Mouse (Mus musculus): Measurements from ENCODE around the gene Zfp704. TPM values are rescaled to one million over a fixed set of nuclear protein-coding genes. Genes with fewer than 3 reads are reported as not detected.

Gene Zfp704
- polyA plus RNA-seq, 2 experiments: 13.4 to 13.8 TPM

GRCm38 (mm10) chr3:9474331-9474730 lies 135.6 kb downstream of the Zfp704 start:
- no peak for TF ChIP-seq POLR2A (IDR thresholded peaks at IDR 0.05; ENCODE audit: borderline replicate concordance, extremely low read depth, insufficient read depth, insufficient read length)
- ATAC-seq (ENCODE audit: low FRiP score, low read depth): no peak
- 83% methylated on average over 6 of the region's 6 CpGs for WGBS

GRCm38 (mm10) chr3:9466287-9466686 lies 143.6 kb downstream of the Zfp704 start:
- no peak overlapping the region for H3K9ac ChIP-seq (ENCODE audit: low read depth, low read length, severe bottlenecking)
- ATAC-seq (ENCODE audit: low FRiP score, low read depth): peak; percentile 66; the same call in 1 of the 2 replicates
- H3K4me1 ChIP-seq (ENCODE audit: control insufficient read depth, insufficient read depth, low read length): 0 out of 2 replicates have a peak, but pooled peaks cover 3% of the 10 kb centered on the region
- no peak for TF ChIP-seq POLR2A (IDR thresholded peaks at IDR 0.05; ENCODE audit: borderline replicate concordance, extremely low read depth, insufficient read depth, insufficient read length)
- peaks cover 11% of the 10 kb centered on the region for H3K36me3 ChIP-seq (ENCODE audit: control insufficient read depth, insufficient read depth, low read length)
- 52% methylated on average over 3 of the region's 3 CpGs for WGBS
- H3K4me2 ChIP-seq (replicated peaks; ENCODE audit: low read depth, low read length, severe bottlenecking): no peak overlapping the region
- no peaks in the 10 kb centered on the region for H3K27me3 ChIP-seq (ENCODE audit: control insufficient read depth, insufficient read depth, low read length)
- no peak overlapping the region for H3K27ac ChIP-seq (replicated peaks; ENCODE audit: low read depth, low read length)
- H3K9me3 ChIP-seq (ENCODE audit: control insufficient read depth, low read length): no peaks in the 10 kb centered on the region
- peak; percentile 73 for DNase-seq (ENCODE audit: low spot score)
- no peak overlapping the region for H3K4me3 ChIP-seq (replicated peaks; ENCODE audit: low read length)

More at GRCm38 (mm10) chr3:9474331-9474730, 135.6 kb downstream of the Zfp704 start:
- H3K4me1 ChIP-seq (ENCODE audit: control insufficient read depth, insufficient read depth, low read length): no peaks in the 10 kb centered on the region
- H3K27ac ChIP-seq (replicated peaks; ENCODE audit: low read depth, low read length): no peak overlapping the region
- no peaks in the 10 kb centered on the region for H3K27me3 ChIP-seq (ENCODE audit: control insufficient read depth, insufficient read depth, low read length)
- H3K4me2 ChIP-seq (replicated peaks; ENCODE audit: low read depth, low read length, severe bottlenecking): no peak overlapping the region
- no peak overlapping the region for H3K9ac ChIP-seq (ENCODE audit: low read depth, low read length, severe bottlenecking)
- no peak overlapping the region for H3K4me3 ChIP-seq (replicated peaks; ENCODE audit: low read length)
- H3K36me3 ChIP-seq (ENCODE audit: control insufficient read depth, insufficient read depth, low read length): peaks cover 4% of the 10 kb centered on the region; the same call in 1 of the 2 replicates
- H3K9me3 ChIP-seq (ENCODE audit: control insufficient read depth, low read length): no peaks in the 10 kb centered on the region
- no peak for DNase-seq (ENCODE audit: low spot score)

- ATAC-seq (ENCODE audit: low FRiP score, low read depth) (no peak), DNase-seq (ENCODE audit: low spot score) (no peak)
- 60% methylated on average over 4 of the region's 4 CpGs for WGBS
- H3K9me3 ChIP-seq (ENCODE audit: control insufficient read depth, low read length): no peaks in the 10 kb centered on the region
- H3K4me3 ChIP-seq (replicated peaks; ENCODE audit: low read length): no peak overlapping the region
- H3K27ac ChIP-seq (replicated peaks; ENCODE audit: low read depth, low read length): no peak overlapping the region
- H3K9ac ChIP-seq (ENCODE audit: low read depth, low read length, severe bottlenecking): no peak overlapping the region
- 0 out of 2 replicates have a peak, but pooled peaks cover 3% of the 10 kb centered on the region for H3K4me1 ChIP-seq (ENCODE audit: control insufficient read depth, insufficient read depth, low read length)
- H3K4me2 ChIP-seq (replicated peaks; ENCODE audit: low read depth, low read length, severe bottlenecking): no peak overlapping the region
- H3K27me3 ChIP-seq (ENCODE audit: control insufficient read depth, insufficient read depth, low read length): no peaks in the 10 kb centered on the region
- no peak for TF ChIP-seq POLR2A (IDR thresholded peaks at IDR 0.05; ENCODE audit: borderline replicate concordance, extremely low read depth, insufficient read depth, insufficient read length)
- peaks cover 10% of the 10 kb centered on the region for H3K36me3 ChIP-seq (ENCODE audit: control insufficient read depth, insufficient read depth, low read length)
Measured at GRCm38 (mm10) chr3:9465731-9466130, 144.2 kb downstream of the Zfp704 start.

- no peaks in the 10 kb centered on the region for H3K27me3 ChIP-seq (ENCODE audit: control insufficient read depth, insufficient read depth, low read length)
- no peak overlapping the region for H3K4me3 ChIP-seq (replicated peaks; ENCODE audit: low read length)
- ATAC-seq (ENCODE audit: low FRiP score, low read depth): peak; percentile 62; the same call in 1 of the 2 replicates
- no peak overlapping the region for H3K27ac ChIP-seq (replicated peaks; ENCODE audit: low read depth, low read length)
- peaks cover 3% of the 10 kb centered on the region; the same call in 1 of the 2 replicates for H3K36me3 ChIP-seq (ENCODE audit: control insufficient read depth, insufficient read depth, low read length)
- 83% methylated on average over 5 of the region's 5 CpGs for WGBS
- no peak overlapping the region for H3K9ac ChIP-seq (ENCODE audit: low read depth, low read length, severe bottlenecking)
- H3K9me3 ChIP-seq (ENCODE audit: control insufficient read depth, low read length): no peaks in the 10 kb centered on the region
- no peak for TF ChIP-seq POLR2A (IDR thresholded peaks at IDR 0.05; ENCODE audit: borderline replicate concordance, extremely low read depth, insufficient read depth, insufficient read length)
- 0 out of 2 replicates have a peak, but pooled peaks cover 3% of the 10 kb centered on the region for H3K4me1 ChIP-seq (ENCODE audit: control insufficient read depth, insufficient read depth, low read length)
- no peak overlapping the region for H3K4me2 ChIP-seq (replicated peaks; ENCODE audit: low read depth, low read length, severe bottlenecking)
- no peak for DNase-seq (ENCODE audit: low spot score)
Measured at GRCm38 (mm10) chr3:9461660-9462059, 148.2 kb downstream of the Zfp704 start.

- Histone ChIP-seq H3K4me2 (replicated peaks; ENCODE audit: low read depth, low read length, severe bottlenecking) (no peak overlapping the region), H3K4me1 (ENCODE audit: control insufficient read depth, insufficient read depth, low read length) (no peaks in the 10 kb centered on the region), H3K27me3 (ENCODE audit: control insufficient read depth, insufficient read depth, low read length) (no peaks in the 10 kb centered on the region), H3K4me3 (replicated peaks; ENCODE audit: low read length) (no peak overlapping the region), H3K36me3 (ENCODE audit: control insufficient read depth, insufficient read depth, low read length) (peaks cover 6% of the 10 kb centered on the region; the same call in 1 of the 2 replicates), H3K9me3 (ENCODE audit: control insufficient read depth, low read length) (no peaks in the 10 kb centered on the region), H3K27ac (replicated peaks; ENCODE audit: low read depth, low read length) (no peak overlapping the region), H3K9ac (ENCODE audit: low read depth, low read length, severe bottlenecking) (no peak overlapping the region)
- 78% methylated on average over 6 of the region's 6 CpGs for WGBS
- ATAC-seq (ENCODE audit: low FRiP score, low read depth) (no peak), DNase-seq (ENCODE audit: low spot score) (no peak)
- no peak for TF ChIP-seq POLR2A (IDR thresholded peaks at IDR 0.05; ENCODE audit: borderline replicate concordance, extremely low read depth, insufficient read depth, insufficient read length)
Measured at GRCm38 (mm10) chr3:9460284-9460683, 149.6 kb downstream of the Zfp704 start.
